Mouse (Mus musculus): ENCODE measurements around the gene Best1. TPM values are rescaled to one million over a fixed set of nuclear protein-coding genes. Genes with fewer than 3 reads are reported as not detected.

Gene Best1
- polyA plus RNA-seq, 1 experiment from 2014 or later = 1.9 TPM

GRCm38 (mm10) chr19:10042232-10042631 is 40.8 kb upstream of the Best1 start:
- Histone ChIP-seq H3K9me3 (replicated peaks; ENCODE audit: control insufficient read depth, low read length) (no peaks in the 10 kb centered on the region), H3K4me1 (ENCODE audit: control insufficient read depth, insufficient read depth, low read length) (peaks cover 4% of the 10 kb centered on the region), H3K27me3 (ENCODE audit: control insufficient read depth, insufficient read depth, low read length) (no peaks in the 10 kb centered on the region), H3K4me3 (ENCODE audit: low read depth, low read length) (peak overlapping the region; percentile 65), H3K27ac (replicated peaks; ENCODE audit: low read depth, low read length) (no peak overlapping the region), H3K36me3 (replicated peaks; ENCODE audit: control insufficient read depth, insufficient read depth, low read depth, low read length) (no peaks in the 10 kb centered on the region), H3K4me2 (ENCODE audit: low read depth, low read length) (peak overlapping the region; percentile 99), H3K9ac (replicated peaks; ENCODE audit: low read length) (no peak overlapping the region)
- 47% methylated on average over 6 of the region's 6 CpGs for WGBS
- DNase-seq (ENCODE audit: low spot score) (no peak), ATAC-seq (replicated peaks; ENCODE audit: insufficient number of reproducible peaks, low FRiP score, low TSS enrichment, low read depth) (0 out of 2 replicates have a peak, but pooled peaks have one; percentile 24)

GRCm38 (mm10) chr19:10041388-10042148 is 40.1 kb upstream of the Best1 start, which contains the start of gene Fads3:
Fads3 (plus strand) TSS chr19:10041569.
- ATAC-seq (replicated peaks; ENCODE audit: insufficient number of reproducible peaks, low FRiP score, low TSS enrichment, low read depth) (peak; percentile 87), DNase-seq (ENCODE audit: low spot score) (peak; percentile 83)
- Histone ChIP-seq H3K9me3 (replicated peaks; ENCODE audit: control insufficient read depth, low read length) (no peaks in the 10 kb centered on the region), H3K4me1 (ENCODE audit: control insufficient read depth, insufficient read depth, low read length) (peaks cover 4% of the 10 kb centered on the region), H3K9ac (replicated peaks; ENCODE audit: low read length) (peak within 1 kb of the TSS; percentile 66), H3K27me3 (ENCODE audit: control insufficient read depth, insufficient read depth, low read length) (no peaks in the 10 kb centered on the region), H3K36me3 (replicated peaks; ENCODE audit: control insufficient read depth, insufficient read depth, low read depth, low read length) (no peaks in the 10 kb centered on the region), H3K4me3 (ENCODE audit: low read depth, low read length) (peak within 1 kb of the TSS; percentile 65), H3K27ac (replicated peaks; ENCODE audit: low read depth, low read length) (no peak within 1 kb of the TSS), H3K4me2 (ENCODE audit: low read depth, low read length) (peak within 1 kb of the TSS; percentile 99)
- under 1% methylated on average over 61 of the region's 69 CpGs for WGBS

GRCm38 (mm10) chr19:10040866-10041387 is 39.5 kb upstream of the Best1 start:
- DNase-seq (ENCODE audit: low spot score) (no peak), ATAC-seq (replicated peaks; ENCODE audit: insufficient number of reproducible peaks, low FRiP score, low TSS enrichment, low read depth) (peak; percentile 30; the same call in 1 of the 2 replicates)
- peak overlapping the region; percentile 65 for H3K4me3 ChIP-seq (ENCODE audit: low read depth, low read length)
- H3K36me3 ChIP-seq (replicated peaks; ENCODE audit: control insufficient read depth, insufficient read depth, low read depth, low read length) = no peaks in the 10 kb centered on the region
- H3K4me2 ChIP-seq (ENCODE audit: low read depth, low read length) = peak overlapping the region; percentile 99
- H3K9me3 ChIP-seq (replicated peaks; ENCODE audit: control insufficient read depth, low read length) = no peaks in the 10 kb centered on the region
- H3K27ac ChIP-seq (replicated peaks; ENCODE audit: low read depth, low read length) = no peak overlapping the region
- H3K4me1 ChIP-seq (ENCODE audit: control insufficient read depth, insufficient read depth, low read length) = peaks cover 4% of the 10 kb centered on the region
- 5% methylated on average over 17 of the region's 20 CpGs for WGBS
- no peaks in the 10 kb centered on the region for H3K27me3 ChIP-seq (ENCODE audit: control insufficient read depth, insufficient read depth, low read length)
- peak overlapping the region; percentile 66 for H3K9ac ChIP-seq (replicated peaks; ENCODE audit: low read length)

GRCm38 (mm10) chr19:10039615-10040014 is 38.2 kb upstream of the Best1 start:
- H3K4me3 ChIP-seq (ENCODE audit: low read depth, low read length) = no peak overlapping the region
- no peak overlapping the region for H3K4me2 ChIP-seq (ENCODE audit: low read depth, low read length)
- DNase-seq (ENCODE audit: low spot score) = no peak
- no peak for ATAC-seq (replicated peaks; ENCODE audit: insufficient number of reproducible peaks, low FRiP score, low TSS enrichment, low read depth)
- H3K9ac ChIP-seq (replicated peaks; ENCODE audit: low read length) = no peak overlapping the region
- H3K4me1 ChIP-seq (ENCODE audit: control insufficient read depth, insufficient read depth, low read length) = peaks cover 4% of the 10 kb centered on the region
- H3K27me3 ChIP-seq (ENCODE audit: control insufficient read depth, insufficient read depth, low read length) = no peaks in the 10 kb centered on the region
- WGBS = 82% methylated on average over 2 of the region's 2 CpGs
- no peaks in the 10 kb centered on the region for H3K36me3 ChIP-seq (replicated peaks; ENCODE audit: control insufficient read depth, insufficient read depth, low read depth, low read length)
- H3K9me3 ChIP-seq (replicated peaks; ENCODE audit: control insufficient read depth, low read length) = no peaks in the 10 kb centered on the region
- H3K27ac ChIP-seq (replicated peaks; ENCODE audit: low read depth, low read length) = no peak overlapping the region

GRCm38 (mm10) chr19:10038910-10039309 is 37.5 kb upstream of the Best1 start:
- H3K36me3 ChIP-seq (replicated peaks; ENCODE audit: control insufficient read depth, insufficient read depth, low read depth, low read length) = no peaks in the 10 kb centered on the region
- peaks cover 4% of the 10 kb centered on the region for H3K4me1 ChIP-seq (ENCODE audit: control insufficient read depth, insufficient read depth, low read length)
- H3K27me3 ChIP-seq (ENCODE audit: control insufficient read depth, insufficient read depth, low read length) = no peaks in the 10 kb centered on the region
- ATAC-seq (replicated peaks; ENCODE audit: insufficient number of reproducible peaks, low FRiP score, low TSS enrichment, low read depth) (no peak), DNase-seq (ENCODE audit: low spot score) (no peak)
- WGBS = 27% methylated on average over 3 of the region's 3 CpGs
- H3K9ac ChIP-seq (replicated peaks; ENCODE audit: low read length) = no peak overlapping the region
- no peak overlapping the region for H3K4me2 ChIP-seq (ENCODE audit: low read depth, low read length)
- H3K4me3 ChIP-seq (ENCODE audit: low read depth, low read length) = no peak overlapping the region
- no peak overlapping the region; the same call in 1 of the 2 replicates for H3K27ac ChIP-seq (replicated peaks; ENCODE audit: low read depth, low read length)
- no peaks in the 10 kb centered on the region for H3K9me3 ChIP-seq (replicated peaks; ENCODE audit: control insufficient read depth, low read length)

GRCm38 (mm10) chr19:10038364-10038763 is 36.9 kb upstream of the Best1 start:
- no peak for DNase-seq (ENCODE audit: low spot score)
- Histone ChIP-seq H3K27me3 (ENCODE audit: control insufficient read depth, insufficient read depth, low read length) (no peaks in the 10 kb centered on the region), H3K4me2 (ENCODE audit: low read depth, low read length) (no peak overlapping the region), H3K4me1 (ENCODE audit: control insufficient read depth, insufficient read depth, low read length) (peaks cover 4% of the 10 kb centered on the region), H3K4me3 (ENCODE audit: low read depth, low read length) (no peak overlapping the region), H3K36me3 (replicated peaks; ENCODE audit: control insufficient read depth, insufficient read depth, low read depth, low read length) (no peaks in the 10 kb centered on the region), H3K9ac (replicated peaks; ENCODE audit: low read length) (no peak overlapping the region), H3K9me3 (replicated peaks; ENCODE audit: control insufficient read depth, low read length) (no peaks in the 10 kb centered on the region), H3K27ac (replicated peaks; ENCODE audit: low read depth, low read length) (no peak overlapping the region)
- 85% methylated on average over 3 of the region's 3 CpGs for WGBS
- no peak for ATAC-seq (replicated peaks; ENCODE audit: insufficient number of reproducible peaks, low FRiP score, low TSS enrichment, low read depth)

- Histone ChIP-seq H3K4me1 (ENCODE audit: control insufficient read depth, insufficient read depth, low read length) (peaks cover 4% of the 10 kb centered on the region), H3K36me3 (replicated peaks; ENCODE audit: control insufficient read depth, insufficient read depth, low read depth, low read length) (no peaks in the 10 kb centered on the region), H3K4me3 (ENCODE audit: low read depth, low read length) (no peak overlapping the region), H3K9ac (replicated peaks; ENCODE audit: low read length) (no peak overlapping the region), H3K4me2 (ENCODE audit: low read depth, low read length) (no peak overlapping the region), H3K27ac (replicated peaks; ENCODE audit: low read depth, low read length) (no peak overlapping the region), H3K9me3 (replicated peaks; ENCODE audit: control insufficient read depth, low read length) (no peaks in the 10 kb centered on the region), H3K27me3 (ENCODE audit: control insufficient read depth, insufficient read depth, low read length) (no peaks in the 10 kb centered on the region)
- 64% methylated on average over 2 of the region's 2 CpGs for WGBS
- no peak for ATAC-seq (replicated peaks; ENCODE audit: insufficient number of reproducible peaks, low FRiP score, low TSS enrichment, low read depth)
- no peak for DNase-seq (ENCODE audit: low spot score)
Observed at GRCm38 (mm10) chr19:10037534-10037933, 36.1 kb upstream of the Best1 start.

- peaks cover 3% of the 10 kb centered on the region for H3K36me3 ChIP-seq (replicated peaks; ENCODE audit: control insufficient read depth, insufficient read depth, low read depth, low read length)
- no peak overlapping the region for H3K4me2 ChIP-seq (ENCODE audit: low read depth, low read length)
- H3K27me3 ChIP-seq (ENCODE audit: control insufficient read depth, insufficient read depth, low read length) = no peaks in the 10 kb centered on the region
- no peak overlapping the region for H3K9ac ChIP-seq (replicated peaks; ENCODE audit: low read length)
- H3K4me3 ChIP-seq (ENCODE audit: low read depth, low read length) = no peak overlapping the region
- no peaks in the 10 kb centered on the region for H3K9me3 ChIP-seq (replicated peaks; ENCODE audit: control insufficient read depth, low read length)
- H3K27ac ChIP-seq (replicated peaks; ENCODE audit: low read depth, low read length) = no peak overlapping the region
- ATAC-seq (replicated peaks; ENCODE audit: insufficient number of reproducible peaks, low FRiP score, low TSS enrichment, low read depth) (peak; percentile 76), DNase-seq (ENCODE audit: low spot score) (peak; percentile 89)
- 37% methylated on average over 8 of the region's 8 CpGs for WGBS
- peaks cover 4% of the 10 kb centered on the region for H3K4me1 ChIP-seq (ENCODE audit: control insufficient read depth, insufficient read depth, low read length)
Observed at GRCm38 (mm10) chr19:10034785-10035447, 33.5 kb upstream of the Best1 start.

All from embryonic facial prominence, embryonic 11.5 days (tissue).